Mouse (Mus musculus) olfactory bulb, adult 2 months (tissue): ENCODE measurements at regions not wholly inside any gene's neighbourhood (a gene's known extent, or its start where the extent isn't known, plus 50 kb on each side); places are given as distances from the start of the nearest gene placed in this dataset.

Experiments used
- CTCF ChIP-seq: fragments of 200-500 bp; IDR thresholded peaks from 2 replicates; pipeline ENCODE4 v1.5.1; 2012; ENCODE audit warnings: low read depth, mild to moderate bottlenecking, low read length, moderate library complexity; ENCODE audit not compliant: insufficient read depth
- POLR2A ChIP-seq: fragments of 200-500 bp; IDR thresholded peaks from 2 replicates; pipeline ENCODE4 v1.6.1; 2012; ENCODE audit warnings: mild to moderate bottlenecking, low read depth, low read length, moderate library complexity; ENCODE audit not compliant: insufficient read depth

DNA sequence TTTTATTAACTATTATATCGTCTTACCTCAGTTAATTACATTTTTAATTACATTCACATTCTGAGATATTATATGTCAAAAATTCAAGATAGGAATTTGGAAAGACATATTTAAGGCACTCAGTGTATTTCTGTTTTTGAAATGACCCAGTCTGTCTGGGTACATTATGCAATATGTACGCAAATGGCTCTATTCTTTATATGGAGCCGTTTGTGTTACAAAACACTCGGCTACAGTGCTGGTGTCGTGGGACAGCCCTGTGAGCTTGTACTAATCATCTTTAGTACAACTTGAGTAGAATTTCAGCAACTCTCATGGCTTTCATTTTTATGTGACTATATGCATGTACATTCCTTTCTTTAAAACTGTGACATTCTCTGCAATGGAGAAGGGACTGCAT, 108.0 kb downstream of the Areg start:
- TF ChIP-seq CTCF (no peak), POLR2A (no peak)
